In genomic region chr4:115596824-115597336, GRCm38 (mm10) we compare ENCODE assay signal across 30 mouse cellular contexts. TPM values are rescaled to one million over a fixed set of nuclear protein-coding genes. Genes with fewer than 3 reads are reported as not detected.
A peak's percentile ranks its signal among the peaks of the same experiment; 100 is the strongest.
DNase-seq lines count a peak whose midpoint lies in the region; ATAC-seq and TF ChIP-seq lines count a peak whose summit lies in the region.
"Had no signal": no experiment of that assay in that cellular context is flagged by ENCODE, and none has a peak within 500 bp of the region (broad histone marks: within the 10 kb centered on the region; RNA-seq: fewer than 3 reads in every experiment).

No protein-coding gene starts in this region.

- H3K9ac ChIP-seq in liver, adult 2 months (ENCODE audit: low read depth, low read length) = no peak overlapping the region
- no peak overlapping the region for H3K9ac ChIP-seq in liver, embryonic 11.5 days (ENCODE audit: low read depth, low read length)
- H3K9ac ChIP-seq in stomach, embryonic 14.5 days (replicated peaks; ENCODE audit: low read depth, low read length) = no peak overlapping the region
- H3K9ac ChIP-seq in stomach, postnatal 0 days (ENCODE audit: low read length) = no peak overlapping the region
- H3K9ac ChIP-seq: embryonic facial prominence, embryonic 13.5 days; embryonic facial prominence, embryonic 15.5 days; forebrain, embryonic 12.5 days had no signal

- H3K9me3 ChIP-seq in liver, embryonic 11.5 days (ENCODE audit: control insufficient read depth, low read length) = no peaks in the 10 kb centered on the region
- no peaks in the 10 kb centered on the region for H3K9me3 ChIP-seq in stomach, embryonic 14.5 days (ENCODE audit: control insufficient read depth, low read depth, low read length)
- no peaks in the 10 kb centered on the region for H3K9me3 ChIP-seq in stomach, postnatal 0 days (ENCODE audit: control insufficient read depth, low read length)
- H3K9me3 ChIP-seq: embryonic facial prominence, embryonic 13.5 days; embryonic facial prominence, embryonic 15.5 days; forebrain, embryonic 10.5 days; forebrain, embryonic 12.5 days had no signal

- peak; percentile 92 for DNase-seq in liver, adult 2 months (ENCODE audit: extremely low read depth, low read depth, low spot score)
- no peak for DNase-seq in liver, embryonic 11.5 days (ENCODE audit: low spot score)
- no peak for DNase-seq in stomach, postnatal 0 days (ENCODE audit: low spot score)
- DNase-seq in urinary bladder, postnatal 25 days (ENCODE audit: low spot score) = no peak
- no peak for DNase-seq in thymus, adult 2 months
- DNase-seq: adrenal gland, adult 8-10 months; adrenal gland, postnatal 14 days; adrenal gland, postnatal 36 days; cerebellum, adult 11 months; cerebellum, adult 18-20 months; cerebellum, adult 8-10 months; cerebellum, adult 9-11 months; cerebellum, postnatal 14 days; cerebellum, postnatal 36 days; embryo, embryonic 11 days had no signal

- WGBS in liver, adult 2 months = 22% methylated on average over 2 of the region's 2 CpGs
- WGBS in liver, embryonic 11.5 days = 59% methylated on average over 2 of the region's 2 CpGs
- 64% methylated on average over 2 of the region's 2 CpGs for WGBS in stomach, embryonic 14.5 days
- 51% methylated on average over 2 of the region's 2 CpGs for WGBS in stomach, postnatal 0 days
- 82% methylated on average over 2 of the region's 2 CpGs for WGBS in thymus, adult 2 months

- no peaks in the 10 kb centered on the region for H3K79me2 ChIP-seq in liver, adult 2 months (ENCODE audit: control insufficient read depth, insufficient read depth, low read length)

- no peak for TF ChIP-seq EP300 in stomach, postnatal 0 days (optimal IDR thresholded peaks at IDR 0.05)

- no peak overlapping the region for H3K4me3 ChIP-seq in liver, adult 2 months (ENCODE audit: insufficient read depth, low read depth, low read length)
- H3K4me3 ChIP-seq in liver, embryonic 11.5 days (ENCODE audit: low read depth, low read length) = no peak overlapping the region
- H3K4me3 ChIP-seq in stomach, embryonic 14.5 days (ENCODE audit: low read depth, low read length) = no peak overlapping the region
- H3K4me3 ChIP-seq in stomach, postnatal 0 days (ENCODE audit: low read depth, low read length) = no peak overlapping the region
- H3K4me3 ChIP-seq in brown adipose tissue, adult 24 weeks (ENCODE audit: insufficient read depth, low read depth, low read length) = no peak overlapping the region
- no peak overlapping the region for H3K4me3 ChIP-seq in thymus, adult 2 months (ENCODE audit: control insufficient read depth, insufficient read depth, low read length)
- H3K4me3 ChIP-seq: embryonic facial prominence, embryonic 13.5 days; embryonic facial prominence, embryonic 15.5 days; erythroblast, embryonic 14.5 days; forebrain, embryonic 10.5 days; forebrain, embryonic 12.5 days had no signal

- H3K27me3 ChIP-seq in liver, adult 2 months (ENCODE audit: control insufficient read depth, insufficient read depth, low read length) = no peaks in the 10 kb centered on the region
- H3K27me3 ChIP-seq in liver, embryonic 11.5 days (replicated peaks; ENCODE audit: control insufficient read depth, insufficient read depth, low read length) = no peaks in the 10 kb centered on the region
- no peaks in the 10 kb centered on the region for H3K27me3 ChIP-seq in stomach, embryonic 14.5 days (ENCODE audit: control insufficient read depth, insufficient read depth, low read length)
- no peaks in the 10 kb centered on the region for H3K27me3 ChIP-seq in stomach, postnatal 0 days (ENCODE audit: control insufficient read depth, insufficient read depth, low read length)
- H3K27me3 ChIP-seq in thymus, adult 2 months (ENCODE audit: control insufficient read depth, insufficient read depth, low read length) = no peaks in the 10 kb centered on the region
- H3K27me3 ChIP-seq: embryonic facial prominence, embryonic 13.5 days; embryonic facial prominence, embryonic 15.5 days; forebrain, embryonic 12.5 days had no signal

- TF ChIP-seq POLR2A in liver, adult 2 months (IDR thresholded peaks at IDR 0.05; ENCODE audit: extremely low read depth, insufficient read depth, low read length) = no peak
- no peak for TF ChIP-seq POLR2A in thymus, adult 2 months (IDR thresholded peaks at IDR 0.05; ENCODE audit: control insufficient read depth, extremely low read depth, insufficient read depth, low read length, poor library complexity)

- H3K4me2 ChIP-seq in liver, embryonic 11.5 days = no peak overlapping the region
- no peak overlapping the region for H3K4me2 ChIP-seq in stomach, embryonic 14.5 days (replicated peaks; ENCODE audit: low read depth, low read length)
- no peak overlapping the region for H3K4me2 ChIP-seq in stomach, postnatal 0 days (replicated peaks; ENCODE audit: low read depth)
- H3K4me2 ChIP-seq: embryonic facial prominence, embryonic 13.5 days; embryonic facial prominence, embryonic 15.5 days; forebrain, embryonic 12.5 days had no signal

- H3K4me1 ChIP-seq in liver, adult 2 months (ENCODE audit: control insufficient read depth, insufficient read depth, low read length) = peaks cover 12% of the 10 kb centered on the region
- no peaks in the 10 kb centered on the region for H3K4me1 ChIP-seq in liver, embryonic 11.5 days (replicated peaks; ENCODE audit: control insufficient read depth, insufficient read depth, low read length)
- H3K4me1 ChIP-seq in stomach, embryonic 14.5 days (ENCODE audit: control insufficient read depth, insufficient read depth, low read length) = no peaks in the 10 kb centered on the region
- no peaks in the 10 kb centered on the region for H3K4me1 ChIP-seq in stomach, postnatal 0 days (replicated peaks; ENCODE audit: control insufficient read depth, insufficient read depth)
- no peaks in the 10 kb centered on the region for H3K4me1 ChIP-seq in brown adipose tissue, adult 24 weeks (ENCODE audit: control insufficient read depth, insufficient read depth, insufficient read length, low read length)
- H3K4me1 ChIP-seq in thymus, adult 2 months (replicated peaks; ENCODE audit: control insufficient read depth, insufficient read depth, low read length) = no peaks in the 10 kb centered on the region
- H3K4me1 ChIP-seq: embryonic facial prominence, embryonic 13.5 days; embryonic facial prominence, embryonic 15.5 days; forebrain, embryonic 10.5 days; forebrain, embryonic 12.5 days had no signal

- no peak for ATAC-seq in liver, embryonic 11.5 days (replicated peaks; ENCODE audit: low FRiP score)
- peak; percentile 61; the same call in 1 of the 2 replicates for ATAC-seq in stomach, embryonic 14.5 days (ENCODE audit: insufficient number of reproducible peaks, insufficient read depth, low FRiP score, low read depth)
- no peak for ATAC-seq in stomach, postnatal 0 days (ENCODE audit: low FRiP score, low TSS enrichment)
- ATAC-seq: forebrain, embryonic 14.5 days; forebrain, embryonic 16.5 days had no signal

- H3K27ac ChIP-seq in liver, adult 2 months (replicated peaks; ENCODE audit: insufficient read depth, low read depth, low read length) = peak overlapping the region; percentile 97
- H3K27ac ChIP-seq in liver, embryonic 11.5 days (ENCODE audit: low read depth, low read length) = no peak overlapping the region
- H3K27ac ChIP-seq in stomach, embryonic 14.5 days (ENCODE audit: low read length) = no peak overlapping the region
- no peak overlapping the region for H3K27ac ChIP-seq in stomach, postnatal 0 days (replicated peaks)
- peak overlapping the region; percentile 64 for H3K27ac ChIP-seq in brown adipose tissue, adult 24 weeks (replicated peaks; ENCODE audit: low read depth, low read length)
- no peak overlapping the region for H3K27ac ChIP-seq in thymus, adult 2 months (ENCODE audit: control insufficient read depth, insufficient read depth, low read length)
- H3K27ac ChIP-seq: embryonic facial prominence, embryonic 13.5 days; embryonic facial prominence, embryonic 15.5 days; forebrain, embryonic 10.5 days; forebrain, embryonic 12.5 days had no signal

- peaks cover 2% of the 10 kb centered on the region; the same call in 1 of the 2 replicates for H3K36me3 ChIP-seq in liver, adult 2 months (ENCODE audit: control insufficient read depth, insufficient read depth, low read length)
- no peaks in the 10 kb centered on the region for H3K36me3 ChIP-seq in liver, embryonic 11.5 days (ENCODE audit: control insufficient read depth, insufficient read depth, low read length)
- H3K36me3 ChIP-seq in stomach, embryonic 14.5 days (ENCODE audit: control insufficient read depth, insufficient read depth, low read length) = no peaks in the 10 kb centered on the region
- H3K36me3 ChIP-seq in stomach, postnatal 0 days (ENCODE audit: control insufficient read depth, insufficient read depth, low read length) = no peaks in the 10 kb centered on the region
- H3K36me3 ChIP-seq in thymus, adult 2 months (ENCODE audit: control insufficient read depth, insufficient read depth, low read length) = no peaks in the 10 kb centered on the region
- H3K36me3 ChIP-seq: embryonic facial prominence, embryonic 13.5 days; embryonic facial prominence, embryonic 15.5 days; forebrain, embryonic 10.5 days; forebrain, embryonic 12.5 days had no signal

- TF ChIP-seq CTCF in liver, adult 2 months (IDR thresholded peaks at IDR 0.05; ENCODE audit: low read depth, low read length) = no peak
- no peak for TF ChIP-seq CTCF in stomach, postnatal 0 days (IDR thresholded peaks at IDR 0.05; ENCODE audit: low read depth)
- no peak for TF ChIP-seq CTCF in thymus, adult 2 months (IDR thresholded peaks at IDR 0.05; ENCODE audit: borderline replicate concordance, control insufficient read depth, extremely low read depth, insufficient read depth, low read length, poor library complexity)

RNA-seq across cellular contexts. Expression of gene Cyp4a32, which starts 3.9 kb away (rescaled TPM):
- 19.5 and 23.2 TPM in 2 replicates for total RNA-seq in liver, adult 2 months (2014; rRNA removed)
- 8.4 and 12.2 TPM in 2 replicates for polyA plus RNA-seq in liver, adult 2 months (2012; rRNA removed)
- not detected in 2 replicates for polyA plus RNA-seq in liver, embryonic 11.5 days (2014; fragmentation: Nextera tagmentation; extraction: Ambion mirVana)
- polyA plus RNA-seq in stomach, embryonic 14.5 days (2014; fragmentation: Nextera tagmentation; extraction: Ambion mirVana) = not detected in 2 replicates
- 0.08 and 0.21 TPM in 2 replicates for polyA plus RNA-seq in stomach, postnatal 0 days (2015; fragmentation: Nextera tagmentation; extraction: Ambion mirVana)
- not detected in 2 replicates for polyA plus RNA-seq in brown adipose tissue, adult 24 weeks (2012; ENCODE audit: insufficient read depth, insufficient read length, missing spikeins)
- not detected in 2 replicates for polyA plus RNA-seq in thymus, adult 2 months (2012; rRNA removed)
- total RNA-seq: adrenal gland, adult 18-20 months; adrenal gland, adult 8-10 months; adrenal gland, postnatal 36 days; common myeloid progenitor, adult 5-6 weeks; ES-E14; MEL had no signal
- polyA plus RNA-seq: C2C12; embryonic facial prominence, embryonic 11.5 days; embryonic facial prominence, embryonic 13.5 days; embryonic facial prominence, embryonic 15.5 days; erythroblast, embryonic 14.5 days; forebrain, embryonic 10.5 days; forebrain, embryonic 12.5 days; forebrain, embryonic 14.5 days; forebrain, embryonic 16.5 days had no signal

RNA-seq across cellular contexts. Expression of gene Cyp4a31, which starts 33.4 kb away (rescaled TPM):
- total RNA-seq in liver, adult 2 months (2014; rRNA removed) = 8.3 and 19.2 TPM in 2 replicates
- 7.3 and 8.5 TPM in 2 replicates for polyA plus RNA-seq in liver, adult 2 months (2012; rRNA removed)
- polyA plus RNA-seq in liver, embryonic 11.5 days (2014; fragmentation: Nextera tagmentation; extraction: Ambion mirVana) = not detected in 2 replicates
- polyA plus RNA-seq in stomach, embryonic 14.5 days (2014; fragmentation: Nextera tagmentation; extraction: Ambion mirVana) = not detected in 2 replicates
- polyA plus RNA-seq in stomach, postnatal 0 days (2015; fragmentation: Nextera tagmentation; extraction: Ambion mirVana) = 0.08 and 0.21 TPM in 2 replicates
- polyA plus RNA-seq in brown adipose tissue, adult 24 weeks (2012; ENCODE audit: insufficient read depth, insufficient read length, missing spikeins) = not detected in 2 replicates
- polyA plus RNA-seq in thymus, adult 2 months (2012; rRNA removed) = 0.04 TPM in 1 of 2 replicates, not detected in the other
- total RNA-seq: adrenal gland, adult 18-20 months; adrenal gland, postnatal 36 days; common myeloid progenitor, adult 5-6 weeks; ES-E14; MEL had no signal
- polyA plus RNA-seq: C2C12; embryonic facial prominence, embryonic 11.5 days; embryonic facial prominence, embryonic 13.5 days; embryonic facial prominence, embryonic 15.5 days; erythroblast, embryonic 14.5 days; forebrain, embryonic 10.5 days; forebrain, embryonic 12.5 days; forebrain, embryonic 14.5 days; forebrain, embryonic 16.5 days had no signal

RNA-seq across cellular contexts. Expression of gene Cyp4b1, which starts 50.6 kb away (rescaled TPM):
- total RNA-seq in liver, adult 2 months (2014; rRNA removed) = 34.9 and 38.7 TPM in 2 replicates
- polyA plus RNA-seq in liver, adult 2 months (2012; rRNA removed) = 17.5 and 24.3 TPM in 2 replicates
- 0.71 TPM in 2 replicates for polyA plus RNA-seq in liver, embryonic 11.5 days (2014; fragmentation: Nextera tagmentation; extraction: Ambion mirVana)
- 1.0 TPM in 2 replicates for polyA plus RNA-seq in stomach, embryonic 14.5 days (2014; fragmentation: Nextera tagmentation; extraction: Ambion mirVana)
- polyA plus RNA-seq in stomach, postnatal 0 days (2015; fragmentation: Nextera tagmentation; extraction: Ambion mirVana) = 1.2 and 1.4 TPM in 2 replicates
- polyA plus RNA-seq in brown adipose tissue, adult 24 weeks (2012; ENCODE audit: insufficient read depth, insufficient read length, missing spikeins) = 16.9 and 27.9 TPM in 2 replicates
- 6.2 and 9.2 TPM in 2 replicates for polyA plus RNA-seq in thymus, adult 2 months (2012; rRNA removed)
- total RNA-seq: ES-E14 had no signal
- polyA plus RNA-seq: C2C12; embryonic facial prominence, embryonic 11.5 days; forebrain, embryonic 10.5 days had no signal

Comparison
In these comparisons a context has a peak if more than half of its experiments do, and no peak if none do; other contexts are left out.
1. H3K27ac ChIP-seq: peak in liver, adult 2 months (single experiment) and brown adipose tissue, adult 24 weeks (single experiment); none in liver, embryonic 11.5 days (single experiment), stomach, embryonic 14.5 days (single experiment), stomach, postnatal 0 days (single experiment) and thymus, adult 2 months (single experiment).